Mouse (Mus musculus): ENCODE results near the gene Pank1. TPM values are rescaled to one million over a fixed set of nuclear protein-coding genes. Genes with fewer than 3 reads are reported as not detected.

Gene Pank1
- polyA plus RNA-seq (2012; ENCODE audit: low replicate concordance), result 1.0 and 1.4 TPM in 2 replicates

DNA sequence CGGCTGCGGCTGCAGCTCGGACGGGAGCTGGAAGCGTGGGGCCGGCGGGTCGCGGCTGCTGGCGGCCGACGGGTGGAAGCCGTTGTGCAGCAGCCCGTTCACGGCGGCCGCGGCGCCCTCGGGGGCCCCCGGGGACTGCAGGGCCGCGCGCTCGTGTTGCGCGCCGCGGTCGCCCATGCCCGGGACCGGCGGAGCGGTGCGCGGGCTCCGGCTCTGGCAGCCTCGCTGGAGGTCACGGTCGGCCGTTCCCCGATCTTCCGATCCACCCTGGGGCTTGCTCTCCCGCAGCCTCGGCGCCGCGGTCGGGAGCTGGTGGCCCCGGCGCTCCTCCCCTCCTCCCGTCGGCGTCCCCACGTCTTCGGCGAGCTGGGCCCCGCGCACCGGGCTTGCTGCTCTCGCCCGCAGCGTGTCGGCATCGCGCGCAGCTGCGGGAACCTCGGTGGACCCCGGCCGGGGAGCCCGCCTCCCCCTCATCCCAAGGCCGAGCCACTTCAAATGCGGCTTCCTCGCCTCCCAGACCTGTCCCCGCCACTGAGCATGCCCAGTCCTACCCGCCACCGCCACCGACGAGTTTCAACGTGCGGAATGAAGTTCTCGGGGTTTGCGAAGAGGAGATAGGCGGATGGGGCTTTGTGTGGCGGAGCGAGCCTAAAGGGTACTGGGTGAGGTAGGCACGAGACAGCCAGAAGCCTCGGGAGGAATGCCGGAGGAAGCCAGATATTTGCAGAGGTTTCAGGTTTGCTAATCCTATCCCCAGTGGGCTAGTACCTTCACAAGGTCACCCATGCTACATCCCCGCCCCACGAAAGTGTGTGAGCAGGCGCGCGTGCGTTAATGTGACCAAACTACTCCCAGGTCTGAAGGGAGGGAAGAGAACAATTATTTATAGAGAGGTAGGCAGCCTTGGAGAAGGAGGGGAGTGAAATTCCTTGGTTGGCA, at the start of gene Pank1:
Gene Pank1 (minus strand): TSS at position 853 of the 939 bp plus-strand sequence.

DNA sequence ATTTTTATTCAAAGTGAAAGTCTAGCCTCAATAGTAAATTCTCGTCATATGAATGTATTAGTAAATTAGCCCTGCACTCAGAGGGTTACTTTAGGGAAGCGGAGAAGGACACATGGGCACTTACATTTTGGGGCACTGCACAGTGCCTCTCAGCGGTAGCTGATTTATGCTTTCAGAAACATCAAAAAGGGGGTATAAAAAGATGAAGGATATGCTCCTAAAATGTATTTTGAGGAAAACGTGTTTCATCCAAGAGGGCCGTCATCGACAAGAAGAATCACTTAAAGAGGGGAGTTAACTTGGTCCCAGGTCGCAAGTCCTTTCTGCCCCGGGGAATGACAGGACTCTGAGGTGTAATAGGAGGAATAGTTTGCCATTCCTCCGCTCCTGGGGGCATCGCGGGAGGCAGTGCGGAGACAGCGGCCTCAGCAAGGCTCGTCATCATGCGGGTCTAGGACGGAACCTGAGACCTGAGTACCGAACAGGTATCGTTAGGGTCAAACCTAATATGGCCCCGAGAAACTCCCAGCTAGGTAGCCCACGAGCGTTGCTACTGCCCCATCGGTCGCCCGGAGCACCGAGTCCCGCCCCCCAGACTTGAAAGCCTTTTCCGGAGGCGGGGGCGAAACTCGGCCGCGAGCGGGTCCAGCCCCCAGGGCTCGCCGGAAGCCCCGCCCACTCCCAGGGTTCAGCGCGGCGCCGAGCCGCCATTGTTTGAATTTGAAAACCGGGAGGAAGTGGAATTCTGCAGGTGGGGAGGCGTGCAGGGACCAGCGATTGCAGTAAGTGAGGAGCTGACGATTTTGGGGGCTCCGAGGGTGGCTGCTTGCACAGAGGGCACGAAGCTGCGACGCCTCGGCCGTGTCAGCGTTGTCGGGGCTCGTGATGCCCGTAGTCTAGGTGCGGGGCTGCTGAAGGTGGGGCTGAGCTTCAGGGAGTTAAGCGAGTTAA, 42.7 kb upstream of the Pank1 start, which contains the start of gene Kif20b:
Gene Kif20b (plus strand): TSS at position 710 of the 951 bp plus-strand sequence.

Other genes starting within 250 kb of the Pank1 start
- gene Ifit1bl2, start 238.7 kb downstream of the Pank1 start, polyA plus RNA-seq (2012; ENCODE audit: low replicate concordance), result 0.16 TPM in 1 of 2 replicates, not detected in the other
- 0.15 and 0.25 TPM in 2 replicates for gene Ifit1, start 238.6 kb downstream of the Pank1 start, polyA plus RNA-seq (2012; ENCODE audit: low replicate concordance)
- 0.05 TPM in 1 of 2 replicates, not detected in the other for gene Slc16a12, start 132.2 kb downstream of the Pank1 start, polyA plus RNA-seq (2012; ENCODE audit: low replicate concordance)
- 0.35 and 3.1 TPM in 2 replicates for gene Kif20b, start 42.9 kb upstream of the Pank1 start, polyA plus RNA-seq (2012; ENCODE audit: low replicate concordance)

All from leukemia stem cell, adult 10-12 weeks (primary cell).